Mouse (Mus musculus): ENCODE results near the gene Specc1. TPM values are rescaled to one million over a fixed set of nuclear protein-coding genes. Genes with fewer than 3 reads are reported as not detected.

Gene Specc1
- total and polyA plus RNA-seq, 3 experiments = 7.3 to 18.6 (median 15.5) TPM

- Histone ChIP-seq H3K4me3 (replicated peaks in 1 of 3; ENCODE audit: low read depth in 2 of 3, low read length in 2 of 3, poor library complexity in 1 of 3) (no peak overlapping the region), H3K36me3 (replicated peaks in 1 of 2; ENCODE audit: control insufficient read depth in 1 of 2, insufficient read depth in 1 of 2, low read length in 1 of 2) (no peaks in the 10 kb centered on the region), H3K27ac (ENCODE audit: insufficient read depth, low read depth) (peak overlapping the region; percentile 67), H3K79me2 (replicated peaks; ENCODE audit: control insufficient read depth, extremely low read depth, insufficient read depth, poor library complexity, severe bottlenecking) (no peaks in the 10 kb centered on the region), H3K27me3 (replicated peaks) (no peaks in the 10 kb centered on the region), H3K9ac (ENCODE audit: insufficient read depth, low read depth) (peak overlapping the region; percentile 22; the same call in 1 of the 2 replicates), H3K4me2 (ENCODE audit: insufficient read depth, low read depth, poor library complexity, severe bottlenecking) (peak overlapping the region; percentile 42), H3K4me1 (ENCODE audit: control insufficient read depth in 1 of 2, insufficient read depth in 2 of 2) (peaks cover 12 to 46% of the 10 kb centered on the region in 2 experiments), H3K9me3 (replicated peaks; ENCODE audit: low read length) (peaks cover 3% of the 10 kb centered on the region)
- peak; percentile 88 for DNase-seq (ENCODE audit: extremely low read depth)
- dilution Hi-C loops (cut with MboI; ENCODE audit: extremely low pct_ligation_motif_present, extremely low pct_unique_long_range_greater_than_20kb, low sequenced_read_pairs) (no loop called here), in situ Hi-C loops (cut with MboI; ENCODE audit: low pct_ligation_motif_present, low pct_unique_long_range_greater_than_20kb, low sequenced_read_pairs) (no loop called here)
- TF ChIP-seq POLR2A (IDR thresholded peaks at IDR 0.05; ENCODE audit: low read depth, low read length) (no peak; the same call in 1 of the 2 replicates), CHD1 (IDR thresholded peaks at IDR 0.05; ENCODE audit: low read depth, low read length) (no peak), ELF1 (IDR thresholded peaks at IDR 0.05; ENCODE audit: low read depth, low read length) (peak; percentile 56), EP300 (IDR thresholded peaks at IDR 0.05; ENCODE audit: low read length) (peak; percentile 87), BHLHE40 (IDR thresholded peaks at IDR 0.05; ENCODE audit: low read depth, low read length) (0 out of 2 replicates have a peak, but pooled peaks have one; percentile 52), POLR2AphosphoS2 (IDR thresholded peaks at IDR 0.05; ENCODE audit: low read depth, low read length) (no peak), RAD21 (IDR thresholded peaks at IDR 0.05; ENCODE audit: low read depth, low read length) (no peak; the same call in 1 of the 2 replicates), SMC3 (IDR thresholded peaks at IDR 0.05; ENCODE audit: low read depth, low read length) (peak; percentile 2; the same call in 1 of the 2 replicates), JUN (IDR thresholded peaks at IDR 0.05; ENCODE audit: insufficient read depth, low read depth, low read length) (peak; percentile 32; the same call in 1 of the 2 replicates), JUND (conservative IDR thresholded peaks at IDR 0.05; ENCODE audit: low read depth, low read length) (no peak; the same call in 1 of the 2 replicates), PAX5 (IDR thresholded peaks at IDR 0.05; ENCODE audit: low read length) (no peak), MAX (IDR thresholded peaks at IDR 0.05; ENCODE audit: low read length) (peak; percentile 74), TBP (conservative IDR thresholded peaks at IDR 0.05; ENCODE audit: low read depth, low read length) (0 out of 2 replicates have a peak, but pooled peaks have one; percentile 29), ZMIZ1 (IDR thresholded peaks at IDR 0.05; ENCODE audit: low read depth, low read length) (no peak), IRF4 (IDR thresholded peaks at IDR 0.05; ENCODE audit: low read depth, low read length) (no peak; the same call in 1 of the 2 replicates), MAZ (IDR thresholded peaks at IDR 0.05; ENCODE audit: low read depth, low read length) (peak; percentile 56; the same call in 1 of the 2 replicates), ZC3H11A (IDR thresholded peaks at IDR 0.05; ENCODE audit: low read depth, low read length) (no peak), TCF12 (IDR thresholded peaks at IDR 0.05; ENCODE audit: low read depth, low read length) (peak; percentile 76), E2F4 (IDR thresholded peaks at IDR 0.05; ENCODE audit: insufficient replicate concordance, low read depth, low read length) (peak; percentile 34; the same call in 1 of the 2 replicates), USF2 (conservative IDR thresholded peaks at IDR 0.05; ENCODE audit: low read depth, low read length) (no peak), KAT2A (IDR thresholded peaks at IDR 0.05; ENCODE audit: insufficient replicate concordance, low read length) (no peak), SIN3A (IDR thresholded peaks at IDR 0.05; ENCODE audit: low read length) (peak; percentile 77; the same call in 1 of the 2 replicates), CHD2 (IDR thresholded peaks at IDR 0.05; ENCODE audit: low read length) (peak; percentile 51), MYC (IDR thresholded peaks at IDR 0.05; ENCODE audit: low read depth, low read length) (peak; percentile 85), NRF1 (IDR thresholded peaks at IDR 0.05; ENCODE audit: low read depth, low read length) (0 out of 2 replicates have a peak, but pooled peaks have one; percentile 29), HCFC1 (IDR thresholded peaks at IDR 0.05; ENCODE audit: low read depth, low read length) (no peak), NELFE (IDR thresholded peaks at IDR 0.05; ENCODE audit: low read depth, low read length) (peak; percentile 45; the same call in 1 of the 2 replicates), ZNF384 (IDR thresholded peaks at IDR 0.05; ENCODE audit: low read depth, low read length) (peak; percentile 58), ETS1 (conservative IDR thresholded peaks at IDR 0.05; ENCODE audit: low read depth, low read length) (peak; percentile 79), CTCF (conservative IDR thresholded peaks at IDR 0.05 in 1 of 2, IDR thresholded peaks at IDR 0.05 in 1 of 2; ENCODE audit: low read depth in 2 of 2, low read length in 2 of 2) (no peak), UBTF (IDR thresholded peaks at IDR 0.05; ENCODE audit: low read depth, low read length) (0 out of 2 replicates have a peak, but pooled peaks have one; percentile 49), ZKSCAN1 (IDR thresholded peaks at IDR 0.05; ENCODE audit: borderline replicate concordance, low read depth, low read length) (no peak), RCOR1 (conservative IDR thresholded peaks at IDR 0.05; ENCODE audit: low read depth, low read length) (no peak), USF1 (IDR thresholded peaks at IDR 0.05; ENCODE audit: low read depth, low read length) (no peak), MXI1 (IDR thresholded peaks at IDR 0.05; ENCODE audit: low read depth, low read length) (no peak; the same call in 1 of the 2 replicates), GABPA (IDR thresholded peaks at IDR 0.05; ENCODE audit: insufficient replicate concordance, low read depth, low read length) (no peak), MAFK (IDR thresholded peaks at IDR 0.05; ENCODE audit: insufficient replicate concordance, low read length) (no peak), MEF2A (IDR thresholded peaks at IDR 0.05; ENCODE audit: borderline replicate concordance, low read depth, low read length) (peak; percentile 65; the same call in 1 of the 2 replicates)
Observed at GRCm38 (mm10) chr11:62187074-62187473, 230.5 kb downstream of the Specc1 start.

All from CH12.LX (cell line).